Mouse (Mus musculus) CH12.LX (cell line): ENCODE results near the gene Ddx47. TPM values are rescaled to one million over a fixed set of nuclear protein-coding genes. Genes with fewer than 3 reads are reported as not detected.

Experiments used
- DNase-seq: peaks from one replicate; pipeline ENCODE4 v3.0.0-alpha.2; 2013; ENCODE audit errors: extremely low read depth
- H3K27ac ChIP-seq: 2 replicates; pipeline ENCODE4 v1.5.1; 2012; ENCODE audit warnings: low read depth, mild to moderate bottlenecking, control low read depth, moderate library complexity; ENCODE audit not compliant: insufficient read depth
- H3K27me3 ChIP-seq: replicated peaks from 2 replicates; pipeline ENCODE3; 2012; ENCODE audit warnings: inconsistent platforms
- H3K36me3 ChIP-seq, 2 experiments: replicated peaks in 1 of 2; 2 replicates each; pipeline versions ENCODE3 to v1.6.1; 2012; ENCODE audit warnings: inconsistent platforms in 1 of 2, low read length in 1 of 2, mild to moderate bottlenecking in 1 of 2, mixed read lengths in 1 of 2, moderate library complexity in 1 of 2; ENCODE audit not compliant: control insufficient read depth in 1 of 2, insufficient read depth in 1 of 2
- H3K4me1 ChIP-seq, 2 experiments: 2 replicates each; pipeline ENCODE4 v1.6.1; 2012; ENCODE audit warnings: inconsistent platforms in 1 of 2, moderate library complexity in 1 of 2; ENCODE audit not compliant: insufficient read depth in 2 of 2, control insufficient read depth in 1 of 2
- H3K4me2 ChIP-seq: 2 replicates; pipeline ENCODE4 v1.6.1; 2012; ENCODE audit warnings: low read depth, mild to moderate bottlenecking, control low read depth; ENCODE audit not compliant: poor library complexity, insufficient read depth, severe bottlenecking
- H3K4me3 ChIP-seq, 3 experiments: fragments of 150-350 bp in 1 of 3; sonication (generic) in 1 of 3; replicated peaks in 1 of 3; 2 replicates each; pipeline versions ENCODE3 to v1.5.1; 2011 to 2012; ENCODE audit warnings: low read depth in 2 of 3, low read length in 2 of 3, mild to moderate bottlenecking in 2 of 3, moderate library complexity in 2 of 3, control low read depth in 1 of 3, improper control_type of control experiment in 1 of 3, inconsistent platforms in 1 of 3, mixed read lengths in 1 of 3; ENCODE audit not compliant: poor library complexity in 1 of 3
- H3K79me2 ChIP-seq: replicated peaks from 2 replicates; pipeline ENCODE4 v1.6.1; 2012; ENCODE audit warnings: mild to moderate bottlenecking, moderate library complexity; ENCODE audit not compliant: control insufficient read depth, poor library complexity, insufficient read depth, severe bottlenecking; ENCODE audit errors: extremely low read depth
- H3K9ac ChIP-seq: 2 replicates; pipeline ENCODE4 v1.6.1; 2012; ENCODE audit warnings: low read depth, mild to moderate bottlenecking, control low read depth, moderate library complexity; ENCODE audit not compliant: insufficient read depth
- H3K9me3 ChIP-seq: replicated peaks from 2 replicates; pipeline ENCODE3; 2012; ENCODE audit warnings: low read length, inconsistent platforms, mixed read lengths
- BHLHE40 ChIP-seq: IDR thresholded peaks from 2 replicates; pipeline ENCODE4 v1.6.1; 2011; ENCODE audit warnings: mild to moderate bottlenecking, low read depth, low read length, improper control_type of control experiment
- ETS1 ChIP-seq: conservative IDR thresholded peaks from 2 replicates; pipeline ENCODE4 v1.6.1; 2012; ENCODE audit warnings: low read depth, mild to moderate bottlenecking, inconsistent platforms, low read length, improper control_type of control experiment, moderate library complexity
- IRF4 ChIP-seq: IDR thresholded peaks from 2 replicates; pipeline ENCODE4 v1.6.1; 2014; ENCODE audit warnings: low read depth, mild to moderate bottlenecking, inconsistent platforms, low read length, improper control_type of control experiment
- JUN ChIP-seq: IDR thresholded peaks from 2 replicates; pipeline ENCODE4 v1.6.1; 2011; ENCODE audit warnings: low read depth, mild to moderate bottlenecking, low read length, improper control_type of control experiment, moderate library complexity; ENCODE audit not compliant: insufficient read depth
- KAT2A ChIP-seq: IDR thresholded peaks from 2 replicates; pipeline ENCODE4 v1.6.1; 2012; ENCODE audit warnings: low read length, improper control_type of control experiment, inconsistent platforms; ENCODE audit not compliant: insufficient replicate concordance
- MAX ChIP-seq: IDR thresholded peaks from 2 replicates; pipeline ENCODE4 v1.6.1; 2011; ENCODE audit warnings: low read length, improper control_type of control experiment
- MEF2A ChIP-seq: IDR thresholded peaks from 2 replicates; pipeline ENCODE4 v1.6.1; 2014; ENCODE audit warnings: low read depth, mild to moderate bottlenecking, inconsistent platforms, low read length, improper control_type of control experiment, borderline replicate concordance
- MYC ChIP-seq: IDR thresholded peaks from 2 replicates; pipeline ENCODE4 v1.6.1; 2011; ENCODE audit warnings: low read depth, mild to moderate bottlenecking, improper control_type of control experiment, low read length
- NELFE ChIP-seq: IDR thresholded peaks from 2 replicates; pipeline ENCODE4 v1.6.1; 2011; ENCODE audit warnings: low read depth, low read length, improper control_type of control experiment
- PAX5 ChIP-seq: IDR thresholded peaks from 2 replicates; pipeline ENCODE4 v1.6.1; 2012; ENCODE audit warnings: low read length, inconsistent platforms, mixed read lengths
- POLR2A ChIP-seq: IDR thresholded peaks from 2 replicates; pipeline ENCODE4 v1.6.1; 2011; ENCODE audit warnings: low read depth, mild to moderate bottlenecking, improper control_type of control experiment, low read length
- RAD21 ChIP-seq: IDR thresholded peaks from 2 replicates; pipeline ENCODE4 v1.6.1; 2011; ENCODE audit warnings: low read depth, mild to moderate bottlenecking, low read length, improper control_type of control experiment, moderate library complexity
- SIN3A ChIP-seq: IDR thresholded peaks from 2 replicates; pipeline ENCODE4 v1.6.1; 2012; ENCODE audit warnings: low read length, improper control_type of control experiment, inconsistent platforms
- USF1 ChIP-seq: IDR thresholded peaks from 2 replicates; pipeline ENCODE4 v1.6.1; 2014; ENCODE audit warnings: low read depth, mild to moderate bottlenecking, inconsistent platforms, low read length, improper control_type of control experiment
- USF2 ChIP-seq: conservative IDR thresholded peaks from 2 replicates; pipeline ENCODE4 v1.6.1; 2011; ENCODE audit warnings: low read depth, low read length, improper control_type of control experiment
- ZC3H11A ChIP-seq: IDR thresholded peaks from 2 replicates; pipeline ENCODE4 v1.6.1; 2012; ENCODE audit warnings: low read depth, mild to moderate bottlenecking, inconsistent platforms, low read length, improper control_type of control experiment
- ZKSCAN1 ChIP-seq: IDR thresholded peaks from 2 replicates; pipeline ENCODE4 v1.6.1; 2012; ENCODE audit warnings: low read depth, inconsistent platforms, low read length, improper control_type of control experiment, borderline replicate concordance
- dilution Hi-C: fragments of 300-500 bp; cut with MboI; formaldehyde crosslinking; loops from 2 replicates; pipeline ENCODE4 v1.14.3; 2020; ENCODE audit warnings: low sequenced_read_pairs; ENCODE audit not compliant: extremely low pct_unique_long_range_greater_than_20kb, extremely low pct_ligation_motif_present
- in situ Hi-C: fragments of 300-500 bp; cut with MboI; formaldehyde crosslinking; loops from 3 replicates; pipeline ENCODE4 v1.14.3; 2019; ENCODE audit warnings: low sequenced_read_pairs, low pct_ligation_motif_present, low pct_unique_long_range_greater_than_20kb, mixed read lengths
- polyA plus RNA-seq: library from polyadenylated mRNA; unstranded; fragments of >175 nt; gene quantifications from 2 replicates; pipeline ENCODE4 v1.2.1, GENCODE M21; 2012; ENCODE audit warnings: low read depth; ENCODE audit not compliant: insufficient read length
- total RNA-seq, 2 experiments: library from RNA; depleted of rRNA; stranded (reverse); fragments of 300-350 nt in 1 of 2; fragments of >200 nt in 1 of 2; gene quantifications; 2 replicates each; pipeline ENCODE4 v1.2.3; 2012 to 2014

Gene Ddx47
- total and polyA plus RNA-seq, 3 experiments: 61.4 to 110 (median 82.6) TPM

DNA sequence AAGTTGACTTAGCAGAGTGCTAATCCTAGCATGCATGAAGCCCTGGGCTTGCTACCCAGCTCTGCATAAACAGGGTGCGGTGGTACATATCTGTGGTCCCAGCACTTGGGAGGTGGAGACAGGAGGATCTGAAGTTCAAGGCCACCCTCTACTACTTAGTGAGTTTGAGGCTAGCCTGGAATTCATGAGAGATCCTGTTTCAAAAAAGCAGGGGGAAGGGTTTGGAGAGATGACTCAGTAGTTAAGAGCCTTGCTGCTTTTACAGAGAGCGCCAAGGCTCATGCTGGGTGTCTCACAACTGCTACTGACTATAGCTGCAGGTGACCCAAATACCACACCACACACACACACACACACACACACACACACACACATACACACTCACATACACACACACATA lies 41.9 kb upstream of the Ddx47 start:
- dilution Hi-C loops: no loop called here
- H3K79me2 ChIP-seq: no peaks in the 10 kb centered on the region
- H3K4me2 ChIP-seq: no peak overlapping the region
- peaks cover 0 to 4% of the 10 kb centered on the region in 2 experiments for H3K36me3 ChIP-seq
- H3K27me3 ChIP-seq: no peaks in the 10 kb centered on the region
- H3K9ac ChIP-seq: no peak overlapping the region
- H3K4me3 ChIP-seq: no peak overlapping the region
- TF ChIP-seq ETS1: no peak
- no peak for TF ChIP-seq NELFE
- no peak for TF ChIP-seq SIN3A
- no peak for TF ChIP-seq RAD21
- no peak for TF ChIP-seq USF1
- no peak for TF ChIP-seq MYC
- no peak for TF ChIP-seq USF2
- no peak for TF ChIP-seq ZC3H11A
- TF ChIP-seq ZKSCAN1: no peak
- TF ChIP-seq POLR2A: no peak
- TF ChIP-seq MEF2A: no peak
- TF ChIP-seq, all 38 proteins: peak for 0
- in situ Hi-C loops: no loop called here
- no peak for DNase-seq
- H3K4me1 ChIP-seq: peaks cover 0 to 6% of the 10 kb centered on the region in 2 experiments; a peak in 2 of 4 replicates
- peaks cover 7% of the 10 kb centered on the region for H3K9me3 ChIP-seq
- H3K27ac ChIP-seq: no peak overlapping the region

DNA sequence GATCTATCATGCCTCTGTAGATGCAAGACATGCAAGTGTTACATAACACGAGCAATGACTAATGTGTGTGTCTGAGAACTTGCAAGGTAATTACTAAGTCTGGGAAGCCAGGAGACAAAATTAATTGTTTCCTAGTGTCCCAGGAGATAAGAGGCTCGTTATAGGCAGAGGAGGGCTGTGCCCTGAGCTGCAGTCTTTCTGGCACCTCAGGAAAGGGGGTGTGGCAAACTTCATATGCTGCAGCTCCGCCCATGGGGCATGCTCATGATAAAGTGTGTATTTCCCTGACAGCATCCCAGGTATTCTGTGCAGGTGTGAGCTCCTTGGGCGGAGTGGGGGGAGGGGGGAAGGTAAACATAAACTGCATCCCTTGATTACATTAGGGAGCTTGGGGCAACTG lies 39.3 kb upstream of the Ddx47 start:
- dilution Hi-C loops: no loop called here
- Histone ChIP-seq H3K27me3 (no peaks in the 10 kb centered on the region), H3K4me3 (no peak overlapping the region), H3K4me1 (peaks cover 0 to 6% of the 10 kb centered on the region in 2 experiments; a peak in 2 of 4 replicates), H3K9ac (no peak overlapping the region), H3K4me2 (no peak overlapping the region), H3K79me2 (no peaks in the 10 kb centered on the region), H3K27ac (no peak overlapping the region), H3K36me3 (peaks cover 0 to 4% of the 10 kb centered on the region in 2 experiments), H3K9me3 (no peaks in the 10 kb centered on the region)
- in situ Hi-C loops: no loop called here
- DNase-seq: no peak
- no peak for TF ChIP-seq JUN
- TF ChIP-seq NELFE: no peak
- TF ChIP-seq IRF4: no peak
- no peak for TF ChIP-seq KAT2A
- TF ChIP-seq MAX: no peak
- no peak for TF ChIP-seq BHLHE40
- no peak for TF ChIP-seq PAX5
- no peak for TF ChIP-seq ETS1
